Mouse (Mus musculus) testis, adult 2 months (tissue): ENCODE results near the gene Cpn1. TPM values are rescaled to one million over a fixed set of nuclear protein-coding genes. Genes with fewer than 3 reads are reported as not detected.

Source experiments
- H3K27ac ChIP-seq: fragments of 200-500 bp; 2 replicates; pipeline ENCODE4 v1.5.1; 2012; ENCODE audit warnings: low read depth, low read length; ENCODE audit not compliant: control insufficient read depth, insufficient read depth
- H3K27me3 ChIP-seq: fragments of 200-500 bp; 2 replicates; pipeline ENCODE4 v1.6.1; 2012; ENCODE audit warnings: mild to moderate bottlenecking, low read length, moderate library complexity; ENCODE audit not compliant: control insufficient read depth, insufficient read depth
- H3K36me3 ChIP-seq: fragments of 200-500 bp; 2 replicates; pipeline ENCODE4 v1.6.1; 2012; ENCODE audit warnings: mild to moderate bottlenecking, low read length; ENCODE audit not compliant: control insufficient read depth, insufficient read depth
- H3K4me1 ChIP-seq: fragments of 200-500 bp; 2 replicates; pipeline ENCODE4 v1.6.1; 2012; ENCODE audit warnings: low read length; ENCODE audit not compliant: control insufficient read depth, insufficient read depth
- H3K4me3 ChIP-seq: fragments of 200-500 bp; 2 replicates; pipeline ENCODE4 v1.5.1; 2012; ENCODE audit warnings: low read depth, mild to moderate bottlenecking, low read length, moderate library complexity, mixed read lengths; ENCODE audit not compliant: control insufficient read depth
- CTCF ChIP-seq: fragments of 200-500 bp; IDR thresholded peaks from 2 replicates; pipeline ENCODE4 v1.5.1; 2012; ENCODE audit warnings: low read depth, mild to moderate bottlenecking, inconsistent platforms, low read length, moderate library complexity; ENCODE audit not compliant: control insufficient read depth, insufficient read depth, insufficient replicate concordance
- POLR2A ChIP-seq: fragments of 200-500 bp; IDR thresholded peaks from 2 replicates; pipeline ENCODE4 v1.6.1; 2012; ENCODE audit warnings: low read depth, mild to moderate bottlenecking, inconsistent platforms, low read length, moderate library complexity; ENCODE audit not compliant: control insufficient read depth
- polyA plus RNA-seq: library from polyadenylated mRNA; depleted of rRNA; stranded (reverse); fragments of >200 nt; gene quantifications from 2 replicates; pipeline ENCODE4 v1.2.3, GENCODE M21; 2012

Cpn1 gene
- polyA plus RNA-seq, 1 experiment = 6.5 TPM

DNA sequence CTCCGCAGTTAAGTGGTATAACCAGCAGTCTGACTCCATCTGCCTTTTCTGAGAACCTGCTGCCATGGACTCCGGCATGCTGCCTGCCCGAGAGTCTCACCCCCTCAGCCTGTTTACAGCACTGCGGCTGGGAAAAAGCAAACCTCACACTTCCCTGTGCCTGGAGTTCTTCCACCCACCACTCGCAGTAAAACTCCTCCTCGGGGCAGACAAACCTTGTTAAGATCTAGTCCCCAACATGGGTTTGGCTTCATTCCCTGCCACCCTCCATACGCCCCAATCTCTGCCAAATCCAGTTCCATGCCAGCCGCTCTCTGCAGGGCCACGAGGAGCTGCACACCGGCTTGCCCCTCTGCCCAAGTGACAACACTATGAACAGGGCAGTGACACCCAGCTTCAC lies 59.3 kb downstream of the Cpn1 start:
- peak overlapping the region; percentile 82 for H3K27ac ChIP-seq

GRCm38 (mm10) chr19:43926141-43926987 lies 60.0 kb downstream of the Cpn1 start:
- Histone ChIP-seq H3K27me3 (no peaks in the 10 kb centered on the region), H3K4me1 (peaks cover 17% of the 10 kb centered on the region), H3K27ac (peak overlapping the region; percentile 44), H3K36me3 (no peaks in the 10 kb centered on the region), H3K4me3 (no peak overlapping the region)
- TF ChIP-seq POLR2A (no peak), CTCF (no peak)

More for the DNA sequence above, 59.3 kb downstream of the Cpn1 start:
- Histone ChIP-seq H3K27me3 (no peaks in the 10 kb centered on the region), H3K4me3 (no peak overlapping the region), H3K36me3 (no peaks in the 10 kb centered on the region), H3K4me1 (peaks cover 14% of the 10 kb centered on the region)
- TF ChIP-seq POLR2A (no peak), CTCF (no peak)

- peaks cover 13% of the 10 kb centered on the region for H3K4me1 ChIP-seq
- no peak overlapping the region for H3K4me3 ChIP-seq
- no peaks in the 10 kb centered on the region for H3K27me3 ChIP-seq
- no peak for TF ChIP-seq CTCF
- TF ChIP-seq POLR2A = no peak
- no peaks in the 10 kb centered on the region for H3K36me3 ChIP-seq
- no peak overlapping the region for H3K27ac ChIP-seq
Observed at GRCm38 (mm10) chr19:43924361-43924760, 62.0 kb downstream of the Cpn1 start.

- no peak overlapping the region for H3K4me3 ChIP-seq
- H3K36me3 ChIP-seq = no peaks in the 10 kb centered on the region
- TF ChIP-seq CTCF = peak; percentile 70; the same call in 1 of the 2 replicates
- no peak for TF ChIP-seq POLR2A
- H3K4me1 ChIP-seq = peaks cover 16% of the 10 kb centered on the region
- no peaks in the 10 kb centered on the region for H3K27me3 ChIP-seq
- no peak overlapping the region for H3K27ac ChIP-seq
Observed at GRCm38 (mm10) chr19:43922963-43923362, 63.4 kb downstream of the Cpn1 start.

- H3K27me3 ChIP-seq = no peaks in the 10 kb centered on the region
- TF ChIP-seq CTCF = no peak
- no peak for TF ChIP-seq POLR2A
Observed at GRCm38 (mm10) chr19:43921410-43921809, 64.9 kb downstream of the Cpn1 start.

GRCm38 (mm10) chr19:43920453-43921300 lies 65.7 kb downstream of the Cpn1 start:
- H3K4me1 ChIP-seq = peaks cover 16% of the 10 kb centered on the region
- peak; percentile 36; the same call in 1 of the 2 replicates for TF ChIP-seq POLR2A
- no peak for TF ChIP-seq CTCF
- no peaks in the 10 kb centered on the region for H3K36me3 ChIP-seq
- H3K4me3 ChIP-seq = peak overlapping the region; percentile 69
- no peaks in the 10 kb centered on the region for H3K27me3 ChIP-seq
- peak overlapping the region; percentile 66 for H3K27ac ChIP-seq

More at GRCm38 (mm10) chr19:43921410-43921809, 64.9 kb downstream of the Cpn1 start:
- H3K4me1 ChIP-seq = peaks cover 16% of the 10 kb centered on the region
- H3K4me3 ChIP-seq = peak overlapping the region; percentile 52
- H3K27ac ChIP-seq = peak overlapping the region; percentile 50
- no peaks in the 10 kb centered on the region for H3K36me3 ChIP-seq

GRCm38 (mm10) chr19:43919841-43920240 lies 66.5 kb downstream of the Cpn1 start:
- TF ChIP-seq POLR2A (no peak), CTCF (no peak)

More at GRCm38 (mm10) chr19:43919841-43920240, 66.5 kb downstream of the Cpn1 start:
- no peak overlapping the region for H3K4me3 ChIP-seq
- H3K27me3 ChIP-seq = no peaks in the 10 kb centered on the region
- no peaks in the 10 kb centered on the region for H3K36me3 ChIP-seq
- no peak overlapping the region for H3K27ac ChIP-seq
- peaks cover 16% of the 10 kb centered on the region for H3K4me1 ChIP-seq
